Mouse (Mus musculus): ENCODE measurements around the gene Col5a3. TPM values are rescaled to one million over a fixed set of nuclear protein-coding genes. Genes with fewer than 3 reads are reported as not detected.

Col5a3 gene
- polyA plus RNA-seq, 1 experiment from 2014 or later, result 0.15 TPM

- ATAC-seq (ENCODE audit: extremely low read depth, insufficient number of reproducible peaks, low FRiP score, low TSS enrichment), result no peak
Observed at GRCm38 (mm10) chr9:20726134-20726858, 88.6 kb downstream of the Col5a3 start.

GRCm38 (mm10) chr9:20721582-20721981 lies 93.3 kb downstream of the Col5a3 start:
- no peak for ATAC-seq (ENCODE audit: extremely low read depth, insufficient number of reproducible peaks, low FRiP score, low TSS enrichment)
- no peak overlapping the region for H3K4me2 ChIP-seq
- H3K27me3 ChIP-seq (replicated peaks), result peaks cover 41% of the 10 kb centered on the region
- 58% methylated on average over 2 of the region's 2 CpGs for WGBS
- H3K4me3 ChIP-seq, result no peak overlapping the region
- no peaks in the 10 kb centered on the region for H3K9me3 ChIP-seq
- H3K36me3 ChIP-seq, result no peaks in the 10 kb centered on the region
- no peak overlapping the region for H3K27ac ChIP-seq (replicated peaks)
- peaks cover 6% of the 10 kb centered on the region for H3K4me1 ChIP-seq
- H3K9ac ChIP-seq, result no peak overlapping the region

More at GRCm38 (mm10) chr9:20726134-20726858, 88.6 kb downstream of the Col5a3 start:
- Histone ChIP-seq H3K9ac (peak overlapping the region; percentile 75), H3K4me3 (peak overlapping the region; percentile 59), H3K27ac (replicated peaks) (no peak overlapping the region), H3K4me2 (peak overlapping the region; percentile 97), H3K36me3 (no peaks in the 10 kb centered on the region), H3K27me3 (replicated peaks) (peaks cover 87% of the 10 kb centered on the region), H3K9me3 (no peaks in the 10 kb centered on the region), H3K4me1 (peaks cover 20% of the 10 kb centered on the region)
- WGBS, result 2% methylated on average over 41 of the region's 42 CpGs

Other genes with a start within 250 kb of the Col5a3 start
- gene Zfp846, start 233.8 kb downstream of the Col5a3 start, polyA plus RNA-seq (2015; fragmentation: Nextera tagmentation; extraction: Ambion mirVana), result 9.8 and 10.6 TPM in 2 replicates
- 327 and 367 TPM in 2 replicates for gene Ubl5, start 172.2 kb downstream of the Col5a3 start, polyA plus RNA-seq (2015; fragmentation: Nextera tagmentation; extraction: Ambion mirVana)
- 14.9 and 15.7 TPM in 2 replicates for gene Fbxl12, start 170.3 kb downstream of the Col5a3 start, polyA plus RNA-seq (2015; fragmentation: Nextera tagmentation; extraction: Ambion mirVana)
- gene Pin1, start 163.0 kb downstream of the Col5a3 start, polyA plus RNA-seq (2015; fragmentation: Nextera tagmentation; extraction: Ambion mirVana), result 47.5 and 53.1 TPM in 2 replicates
- 0.70 and 0.79 TPM in 2 replicates for gene Olfm2, start 68.7 kb downstream of the Col5a3 start, polyA plus RNA-seq (2015; fragmentation: Nextera tagmentation; extraction: Ambion mirVana)
- not detected in 2 replicates for gene Rdh8, start 3.4 kb upstream of the Col5a3 start, polyA plus RNA-seq (2015; fragmentation: Nextera tagmentation; extraction: Ambion mirVana)
- 6.5 and 6.9 TPM in 2 replicates for gene A230050P20Rik, start 53.6 kb upstream of the Col5a3 start, polyA plus RNA-seq (2015; fragmentation: Nextera tagmentation; extraction: Ambion mirVana)
- gene Angptl6, start 64.7 kb upstream of the Col5a3 start, polyA plus RNA-seq (2015; fragmentation: Nextera tagmentation; extraction: Ambion mirVana), result 2.5 and 3.1 TPM in 2 replicates
- gene Ppan, start 73.1 kb upstream of the Col5a3 start, polyA plus RNA-seq (2015; fragmentation: Nextera tagmentation; extraction: Ambion mirVana), result 40.6 and 41.9 TPM in 2 replicates
- gene Eif3g, start 83.6 kb upstream of the Col5a3 start, polyA plus RNA-seq (2015; fragmentation: Nextera tagmentation; extraction: Ambion mirVana), result 214 and 249 TPM in 2 replicates
- gene Dnmt1, start 144.8 kb upstream of the Col5a3 start, polyA plus RNA-seq (2015; fragmentation: Nextera tagmentation; extraction: Ambion mirVana), result 58.7 and 59.8 TPM in 2 replicates
- 19.4 and 21.9 TPM in 2 replicates for gene S1pr2, start 161.7 kb upstream of the Col5a3 start, polyA plus RNA-seq (2015; fragmentation: Nextera tagmentation; extraction: Ambion mirVana)
- gene Mrpl4, start 187.7 kb upstream of the Col5a3 start, polyA plus RNA-seq (2015; fragmentation: Nextera tagmentation; extraction: Ambion mirVana), result 124 and 139 TPM in 2 replicates
- gene Icam1, start 200.9 kb upstream of the Col5a3 start, polyA plus RNA-seq (2015; fragmentation: Nextera tagmentation; extraction: Ambion mirVana), result 11.6 and 11.9 TPM in 2 replicates
- 3.1 and 8.3 TPM in 2 replicates for gene Icam4, start 214.3 kb upstream of the Col5a3 start, polyA plus RNA-seq (2015; fragmentation: Nextera tagmentation; extraction: Ambion mirVana)
- 0.04 and 0.05 TPM in 2 replicates for gene Icam5, start 217.0 kb upstream of the Col5a3 start, polyA plus RNA-seq (2015; fragmentation: Nextera tagmentation; extraction: Ambion mirVana)

Data from heart, embryonic 13.5 days (tissue).